Mouse (Mus musculus) left cerebral cortex, postnatal 10 days (tissue): ENCODE measurements around the gene Trim63. TPM values are rescaled to one million over a fixed set of nuclear protein-coding genes. Genes with fewer than 3 reads are reported as not detected.

Source experiments
- DNase-seq, 2 experiments: peaks; one replicate each; pipeline ENCODE4 v3.0.0; 2021 to 2022; ENCODE audit warnings: low spot score in 2 of 2, mixed read lengths in 1 of 2; ENCODE audit errors: extremely low spot score in 1 of 2
- intact Hi-C: fragments of 180-260 bp; cut with DNase I; formaldehyde crosslinking; loops from one replicate; pipeline ENCODE4 v1.15.1; 2025
- total RNA-seq, 2 experiments: library from RNA; stranded (reverse); gene quantifications; 2 replicates each; pipeline ENCODE4 v1.2.3; 2021

Trim63 gene
- total RNA-seq, 2 experiments from 2014 or later: 0.66 to 0.87 TPM

- no peak for DNase-seq
- intact Hi-C loops: loop anchor here (10.0 kb wide), 1 partner anchor 59 kb away; no protein-coding TSS in a partner anchor
Observed at GRCm38 (mm10) chr4:134353527-134354409, 38.8 kb downstream of the Trim63 start.

GRCm38 (mm10) chr4:134355841-134356452 lies 41.0 kb downstream of the Trim63 start:
- intact Hi-C loops: loop anchor here (5.0 to 10.0 kb wide), 2 partner anchors 61 to 104 kb away; partner anchors contain the start of gene Grrp1
- DNase-seq: no peak

GRCm38 (mm10) chr4:134356591-134357460 lies 41.9 kb downstream of the Trim63 start:
- peak; percentile 72 to 76 for DNase-seq
- intact Hi-C loops: loop anchor here (5.0 to 10.0 kb wide), 2 partner anchors 62 to 105 kb away; partner anchors contain the start of gene Grrp1

- no peak for DNase-seq
- intact Hi-C loops: loop anchor here (5.0 to 10.0 kb wide), 2 partner anchors 63 to 105 kb away; partner anchors contain the start of gene Grrp1
Observed at GRCm38 (mm10) chr4:134357461-134357771, 42.5 kb downstream of the Trim63 start.

- intact Hi-C loops: loop anchor here (5.0 to 10.0 kb wide), 2 partner anchors 65 to 107 kb away; partner anchors contain the start of gene Grrp1
- no peak for DNase-seq
Observed at GRCm38 (mm10) chr4:134359649-134360048, 44.7 kb downstream of the Trim63 start.

- no peak for DNase-seq
Observed at GRCm38 (mm10) chr4:134361215-134361614, 46.3 kb downstream of the Trim63 start.

GRCm38 (mm10) chr4:134362124-134362523 lies 47.2 kb downstream of the Trim63 start:
- DNase-seq: no peak
- intact Hi-C loops: no loop called here

More at GRCm38 (mm10) chr4:134361215-134361614, 46.3 kb downstream of the Trim63 start:
- intact Hi-C loops: no loop called here

GRCm38 (mm10) chr4:134362586-134362985 lies 47.7 kb downstream of the Trim63 start:
- DNase-seq: peak in 1 of 2 experiments; percentile 61
- intact Hi-C loops: no loop called here

- intact Hi-C loops: no loop called here
- no peak for DNase-seq
Observed at GRCm38 (mm10) chr4:134365280-134365679, 50.4 kb downstream of the Trim63 start.

- DNase-seq: no peak
- intact Hi-C loops: no loop called here
Observed at GRCm38 (mm10) chr4:134370649-134371221, 55.8 kb downstream of the Trim63 start.

GRCm38 (mm10) chr4:134371316-134371855 lies 56.5 kb downstream of the Trim63 start:
- DNase-seq: no peak
- intact Hi-C loops: no loop called here

- intact Hi-C loops: no loop called here
- peak; percentile 73 to 91 for DNase-seq
Observed at GRCm38 (mm10) chr4:134372294-134372747, 57.4 kb downstream of the Trim63 start.

GRCm38 (mm10) chr4:134373295-134373694 lies 58.4 kb downstream of the Trim63 start:
- intact Hi-C loops: no loop called here

GRCm38 (mm10) chr4:134374306-134374705 lies 59.4 kb downstream of the Trim63 start:
- intact Hi-C loops: no loop called here
- no peak for DNase-seq

More at GRCm38 (mm10) chr4:134373295-134373694, 58.4 kb downstream of the Trim63 start:
- DNase-seq: no peak

- intact Hi-C loops: no loop called here
- DNase-seq: no peak
Observed at GRCm38 (mm10) chr4:134378089-134378615, 63.2 kb downstream of the Trim63 start.
